Mouse (Mus musculus): ENCODE data around the gene Lamb1.

DNA sequence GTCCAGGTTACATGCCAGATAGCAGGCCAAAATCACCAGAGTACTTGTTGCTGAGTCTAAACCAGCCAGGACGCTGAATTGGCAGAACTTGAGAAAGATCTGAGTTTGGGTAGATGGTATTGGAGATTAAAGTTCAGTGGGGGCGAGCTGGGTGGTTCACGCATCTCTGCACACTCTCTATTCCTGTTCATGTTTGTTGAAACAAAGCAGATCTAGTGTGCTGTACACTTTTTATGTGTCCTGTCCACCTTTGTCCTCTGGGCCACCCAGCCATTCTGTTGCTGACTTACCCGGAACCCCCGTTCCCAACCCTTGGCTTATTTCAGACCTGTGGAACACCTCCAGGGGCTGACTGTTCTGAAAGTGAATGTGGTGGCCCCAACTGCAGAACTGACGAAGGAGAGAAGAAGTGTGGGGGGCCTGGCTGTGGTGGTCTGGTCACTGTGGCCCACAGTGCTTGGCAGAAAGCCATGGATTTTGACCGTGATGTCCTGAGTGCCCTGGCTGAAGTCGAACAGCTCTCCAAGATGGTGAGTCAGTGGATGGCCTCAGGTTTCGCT is 58.2 kb downstream of the Lamb1 start:
- TF ChIP-seq CTCF (IDR thresholded peaks at IDR 0.05; ENCODE audit: low read depth, low read length) (no peak), GATA2 (IDR thresholded peaks at IDR 0.05; ENCODE audit: borderline replicate concordance, low read depth, low read length) (no peak)
